Mouse (Mus musculus) retina, embryonic 14.5 days (tissue): Measurements from ENCODE around the gene Rcbtb2.

Source experiments
- DNase-seq: peaks from one replicate; pipeline ENCODE4 v3.0.0-alpha.2; 2015; ENCODE audit warnings: low spot score

Rcbtb2 gene

GRCm38 (mm10) chr14:73148125-73148524 lies 25.3 kb downstream of the Rcbtb2 start:
- DNase-seq, result no peak

- no peak for DNase-seq
Measured at GRCm38 (mm10) chr14:73161303-73161702, 38.5 kb downstream of the Rcbtb2 start.

GRCm38 (mm10) chr14:73162192-73162800 lies 39.5 kb downstream of the Rcbtb2 start:
- no peak for DNase-seq

- DNase-seq, result no peak
Measured at GRCm38 (mm10) chr14:73163363-73163998, 40.6 kb downstream of the Rcbtb2 start.

- DNase-seq, result no peak
Measured at GRCm38 (mm10) chr14:73165136-73165535, 42.3 kb downstream of the Rcbtb2 start.

GRCm38 (mm10) chr14:73168605-73169004 lies 45.8 kb downstream of the Rcbtb2 start:
- DNase-seq, result no peak

- DNase-seq, result no peak
Measured at GRCm38 (mm10) chr14:73169926-73170844, 47.3 kb downstream of the Rcbtb2 start.

- no peak for DNase-seq
Measured at GRCm38 (mm10) chr14:73172196-73173011, 49.6 kb downstream of the Rcbtb2 start.

GRCm38 (mm10) chr14:73173662-73174061 lies 50.8 kb downstream of the Rcbtb2 start:
- no peak for DNase-seq

- DNase-seq, result no peak
Measured at GRCm38 (mm10) chr14:73174091-73174995, 51.5 kb downstream of the Rcbtb2 start.

- no peak for DNase-seq
Measured at GRCm38 (mm10) chr14:73175031-73175430, 52.2 kb downstream of the Rcbtb2 start.

GRCm38 (mm10) chr14:73175814-73176213 lies 53.0 kb downstream of the Rcbtb2 start:
- DNase-seq, result no peak

GRCm38 (mm10) chr14:73176266-73176665 lies 53.4 kb downstream of the Rcbtb2 start:
- DNase-seq, result no peak

GRCm38 (mm10) chr14:73177961-73178360 lies 55.1 kb downstream of the Rcbtb2 start:
- DNase-seq, result no peak

GRCm38 (mm10) chr14:73179221-73179681 lies 56.4 kb downstream of the Rcbtb2 start:
- no peak for DNase-seq

GRCm38 (mm10) chr14:73180671-73181070 lies 57.8 kb downstream of the Rcbtb2 start:
- no peak for DNase-seq

GRCm38 (mm10) chr14:73181144-73181543 lies 58.3 kb downstream of the Rcbtb2 start:
- DNase-seq, result no peak

- no peak for DNase-seq
Measured at GRCm38 (mm10) chr14:73186875-73187274, 64.0 kb downstream of the Rcbtb2 start.

GRCm38 (mm10) chr14:73199058-73199457 lies 76.2 kb downstream of the Rcbtb2 start:
- DNase-seq, result no peak

GRCm38 (mm10) chr14:73201447-73201846 lies 78.6 kb downstream of the Rcbtb2 start:
- no peak for DNase-seq

- no peak for DNase-seq
Measured at GRCm38 (mm10) chr14:73204016-73204415, 81.2 kb downstream of the Rcbtb2 start.
